9 mouse cellular contexts compared by ENCODE assay signal in genomic region chr3:54587127-54587995, GRCm38 (mm10).
DNase-seq lines count a peak whose midpoint lies in the region; ATAC-seq and TF ChIP-seq lines count a peak whose summit lies in the region.
"Had no signal": no experiment of that assay in that cellular context is flagged by ENCODE, and none has a peak within 500 bp of the region (broad histone marks: within the 10 kb centered on the region; RNA-seq: fewer than 3 reads in every experiment).

No protein-coding gene starts in this region.

- no peak overlapping the region for H3K4me3 ChIP-seq in hindbrain, embryonic 13.5 days
- H3K4me3 ChIP-seq in hindbrain, embryonic 11.5 days (ENCODE audit: low read depth, low read length): no peak overlapping the region
- 0 out of 2 replicates have a peak overlapping the region, but pooled peaks have one; percentile 5 for H3K4me3 ChIP-seq in forebrain, postnatal 0 days (ENCODE audit: low read depth, low read length)
- no peak overlapping the region for H3K4me3 ChIP-seq in neural tube, embryonic 13.5 days

- no peaks in the 10 kb centered on the region for H3K36me3 ChIP-seq in hindbrain, embryonic 13.5 days
- H3K36me3 ChIP-seq in hindbrain, embryonic 11.5 days (ENCODE audit: control insufficient read depth, insufficient read depth, low read length): no peaks in the 10 kb centered on the region
- H3K36me3 ChIP-seq in forebrain, postnatal 0 days (ENCODE audit: insufficient read depth): no peaks in the 10 kb centered on the region
- H3K36me3 ChIP-seq in neural tube, embryonic 13.5 days: no peaks in the 10 kb centered on the region

- TF ChIP-seq CTCF in forebrain, postnatal 0 days (IDR thresholded peaks at IDR 0.05; ENCODE audit: low read depth): no peak

- no peak for DNase-seq in hindbrain, embryonic 11.5 days (ENCODE audit: low spot score)
- DNase-seq in NIH3T3 (ENCODE audit: low read depth): peak; percentile 93
- DNase-seq in forebrain, postnatal 0 days: peak; percentile 79
- no peak for DNase-seq in urinary bladder, postnatal 36 days (ENCODE audit: low spot score in 2 of 2)
- no peak for DNase-seq in adrenal gland, postnatal 10 days
- DNase-seq: heart, postnatal 36 days had no signal

- 74% methylated on average over 21 of the region's 21 CpGs for WGBS in hindbrain, embryonic 13.5 days
- 83% methylated on average over 21 of the region's 21 CpGs for WGBS in hindbrain, embryonic 11.5 days
- 64% methylated on average over 21 of the region's 21 CpGs for WGBS in forebrain, postnatal 0 days
- 62% methylated on average over 21 of the region's 21 CpGs for WGBS in neural tube, embryonic 13.5 days

- no peak overlapping the region for H3K4me2 ChIP-seq in hindbrain, embryonic 13.5 days
- H3K4me2 ChIP-seq in hindbrain, embryonic 11.5 days (replicated peaks; ENCODE audit: low read depth, low read length): no peak overlapping the region
- H3K4me2 ChIP-seq in forebrain, postnatal 0 days (ENCODE audit: low read depth): no peak overlapping the region; the same call in 1 of the 2 replicates
- peak overlapping the region; percentile 24 for H3K4me2 ChIP-seq in neural tube, embryonic 13.5 days

- no peak overlapping the region for H3K9ac ChIP-seq in hindbrain, embryonic 13.5 days
- H3K9ac ChIP-seq in hindbrain, embryonic 11.5 days (ENCODE audit: low read depth, low read length): no peak overlapping the region
- H3K9ac ChIP-seq in forebrain, postnatal 0 days: peak overlapping the region; percentile 37
- no peak overlapping the region for H3K9ac ChIP-seq in neural tube, embryonic 13.5 days

- H3K9me3 ChIP-seq in hindbrain, embryonic 13.5 days: 0 out of 2 replicates have a peak, but pooled peaks cover 5% of the 10 kb centered on the region
- no peaks in the 10 kb centered on the region for H3K9me3 ChIP-seq in hindbrain, embryonic 11.5 days (ENCODE audit: control insufficient read depth, low read length)
- H3K9me3 ChIP-seq in forebrain, postnatal 0 days (ENCODE audit: low read length): no peaks in the 10 kb centered on the region
- H3K9me3 ChIP-seq in neural tube, embryonic 13.5 days: no peaks in the 10 kb centered on the region

- peak overlapping the region; percentile 60; the same call in 1 of the 2 replicates for H3K27ac ChIP-seq in hindbrain, embryonic 13.5 days
- H3K27ac ChIP-seq in hindbrain, embryonic 11.5 days (ENCODE audit: low read depth, low read length): no peak overlapping the region
- peak overlapping the region; percentile 80 for H3K27ac ChIP-seq in forebrain, postnatal 0 days (ENCODE audit: low read depth, low read length)
- H3K27ac ChIP-seq in neural tube, embryonic 13.5 days (replicated peaks): peak overlapping the region; percentile 11; the same call in 1 of the 2 replicates

- ATAC-seq in hindbrain, embryonic 13.5 days (ENCODE audit: low FRiP score): no peak
- ATAC-seq in hindbrain, embryonic 11.5 days (ENCODE audit: low FRiP score): no peak
- peak; percentile 83 for ATAC-seq in forebrain, postnatal 0 days
- 0 out of 2 replicates have a peak, but pooled peaks have one; percentile 59 for ATAC-seq in neural tube, embryonic 13.5 days (ENCODE audit: low read depth)
- no peak for ATAC-seq in monocyte, adult 5-6 weeks (replicated peaks; ENCODE audit: insufficient number of reproducible peaks, low FRiP score, low TSS enrichment, poor library complexity, severe bottlenecking)

- no peaks in the 10 kb centered on the region for H3K27me3 ChIP-seq in hindbrain, embryonic 13.5 days
- no peaks in the 10 kb centered on the region for H3K27me3 ChIP-seq in hindbrain, embryonic 11.5 days (ENCODE audit: control insufficient read depth, insufficient read depth, low read length)
- H3K27me3 ChIP-seq in forebrain, postnatal 0 days (ENCODE audit: insufficient read depth, low read length): no peaks in the 10 kb centered on the region
- no peaks in the 10 kb centered on the region for H3K27me3 ChIP-seq in neural tube, embryonic 13.5 days

- no peaks in the 10 kb centered on the region for H3K4me1 ChIP-seq in hindbrain, embryonic 13.5 days (replicated peaks)
- no peaks in the 10 kb centered on the region for H3K4me1 ChIP-seq in hindbrain, embryonic 11.5 days (replicated peaks; ENCODE audit: control insufficient read depth, insufficient read depth, low read length)
- H3K4me1 ChIP-seq in forebrain, postnatal 0 days (ENCODE audit: insufficient read depth): no peaks in the 10 kb centered on the region
- no peaks in the 10 kb centered on the region for H3K4me1 ChIP-seq in neural tube, embryonic 13.5 days (replicated peaks)

Comparison
In these comparisons a context has a peak if more than half of its experiments do, and no peak if none do; other contexts are left out.
1. ATAC-seq: peak in forebrain, postnatal 0 days (single experiment) and neural tube, embryonic 13.5 days (single experiment); none in hindbrain, embryonic 13.5 days (single experiment), hindbrain, embryonic 11.5 days (single experiment) and monocyte, adult 5-6 weeks (single experiment).
2. DNase-seq: peak in NIH3T3 (single experiment) and forebrain, postnatal 0 days (single experiment); none in hindbrain, embryonic 11.5 days (single experiment), urinary bladder, postnatal 36 days (0 of 2) and adrenal gland, postnatal 10 days (single experiment).